Mouse (Mus musculus): ENCODE measurements around the gene Lama1.

DNA sequence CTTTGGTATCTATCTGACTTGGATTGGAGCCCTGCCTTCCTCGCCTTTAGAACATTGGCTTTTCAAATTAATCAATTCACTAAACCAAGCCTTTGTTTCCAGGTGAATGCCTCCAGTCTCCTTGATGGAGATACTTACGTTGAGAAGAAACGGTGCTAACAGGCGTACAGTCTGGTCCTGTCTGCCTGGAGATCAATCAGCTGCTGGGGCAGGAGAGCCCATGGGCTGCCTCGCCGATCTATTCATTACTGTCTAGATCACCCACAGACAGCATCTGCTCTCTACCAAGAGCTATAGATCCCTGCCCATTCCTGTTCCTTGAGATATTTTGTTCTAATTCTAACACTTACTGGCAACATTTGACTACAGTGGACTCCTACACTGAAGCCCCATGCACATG is 9.6 kb upstream of the Lama1 start:
- TF ChIP-seq POLR2A (IDR thresholded peaks at IDR 0.05; ENCODE audit: insufficient read depth, low read length), result no peak
- no peak for TF ChIP-seq CTCF (IDR thresholded peaks at IDR 0.05; ENCODE audit: low read depth, low read length)
